ENCODE assay signal across 9 mouse cellular contexts in genomic region chr6:142785343-142785742, GRCm38 (mm10). TPM values are rescaled to one million over a fixed set of nuclear protein-coding genes. Genes with fewer than 3 reads are reported as not detected.
DNase-seq lines count a peak whose midpoint lies in the region; ATAC-seq and TF ChIP-seq lines count a peak whose summit lies in the region.
"Had no signal": no experiment of that assay in that cellular context is flagged by ENCODE, and none has a peak within 500 bp of the region (broad histone marks: within the 10 kb centered on the region; RNA-seq: fewer than 3 reads in every experiment).

No protein-coding gene starts in this region.

- DNase-seq in heart, adult 18-20 months, result peak; percentile 39 to 76
- DNase-seq in heart, adult 11 months, result no peak
- peak; percentile 69 for DNase-seq in A20 (ENCODE audit: low read depth, low spot score)
- DNase-seq in kidney, postnatal 0 days (ENCODE audit: low spot score), result peak; percentile 63
- peak; percentile 46 for DNase-seq in midbrain, postnatal 0 days (ENCODE audit: low spot score)
- DNase-seq in thymus, postnatal 4 days, result peak; percentile 80

- H3K27ac ChIP-seq in kidney, postnatal 0 days, result no peak overlapping the region
- no peak overlapping the region for H3K27ac ChIP-seq in midbrain, postnatal 0 days (ENCODE audit: low read depth, low read length)
- H3K27ac ChIP-seq: limb, embryonic 15.5 days had no signal

- no peak overlapping the region for H3K4me2 ChIP-seq in kidney, postnatal 0 days (ENCODE audit: low read length)
- no peak overlapping the region for H3K4me2 ChIP-seq in midbrain, postnatal 0 days (ENCODE audit: low read depth, low read length, poor library complexity, severe bottlenecking)
- H3K4me2 ChIP-seq: limb, embryonic 15.5 days had no signal

- no peak overlapping the region for H3K9ac ChIP-seq in kidney, postnatal 0 days (ENCODE audit: low read depth, low read length)
- H3K9ac ChIP-seq in midbrain, postnatal 0 days (replicated peaks; ENCODE audit: low read length, poor library complexity, severe bottlenecking), result no peak overlapping the region
- H3K9ac ChIP-seq: limb, embryonic 15.5 days had no signal

- peak; percentile 92 for ATAC-seq in activated CD4-positive, CD25-positive, alpha-beta regulatory T cell, adult 4 months
- peak; percentile 97 for ATAC-seq in common myeloid progenitor, adult 5-6 weeks (replicated peaks; ENCODE audit: low read depth, poor library complexity, severe bottlenecking)
- ATAC-seq in kidney, postnatal 0 days (replicated peaks; ENCODE audit: low FRiP score, low read depth), result no peak
- no peak for ATAC-seq in midbrain, postnatal 0 days (ENCODE audit: low FRiP score)

- no peak overlapping the region for H3K4me3 ChIP-seq in kidney, postnatal 0 days (replicated peaks; ENCODE audit: low read depth, low read length)
- H3K4me3 ChIP-seq in midbrain, postnatal 0 days (ENCODE audit: low read depth, low read length), result no peak overlapping the region
- H3K4me3 ChIP-seq: limb, embryonic 15.5 days had no signal

- no peaks in the 10 kb centered on the region for H3K36me3 ChIP-seq in kidney, postnatal 0 days (ENCODE audit: insufficient read depth, low read length)
- H3K36me3 ChIP-seq in midbrain, postnatal 0 days (ENCODE audit: insufficient read depth, low read length), result no peaks in the 10 kb centered on the region
- H3K36me3 ChIP-seq: limb, embryonic 15.5 days had no signal

- no peaks in the 10 kb centered on the region for H3K27me3 ChIP-seq in kidney, postnatal 0 days (ENCODE audit: insufficient read depth, low read length)
- H3K27me3 ChIP-seq in midbrain, postnatal 0 days (ENCODE audit: insufficient read depth, low read length), result no peaks in the 10 kb centered on the region
- H3K27me3 ChIP-seq: limb, embryonic 15.5 days had no signal

- TF ChIP-seq CTCF in kidney, postnatal 0 days (IDR thresholded peaks at IDR 0.05; ENCODE audit: low read depth), result peak; percentile 77
- peak; percentile 72 for TF ChIP-seq CTCF in midbrain, postnatal 0 days (IDR thresholded peaks at IDR 0.05)

- WGBS in kidney, postnatal 0 days, result 39% methylated on average over 4 of the region's 4 CpGs
- WGBS in midbrain, postnatal 0 days, result 28% methylated on average over 4 of the region's 4 CpGs

- no peaks in the 10 kb centered on the region for H3K4me1 ChIP-seq in kidney, postnatal 0 days (replicated peaks; ENCODE audit: insufficient read depth, low read length)
- no peaks in the 10 kb centered on the region for H3K4me1 ChIP-seq in midbrain, postnatal 0 days (ENCODE audit: insufficient read depth, low read length)
- H3K4me1 ChIP-seq: limb, embryonic 15.5 days had no signal

- H3K9me3 ChIP-seq in kidney, postnatal 0 days (replicated peaks; ENCODE audit: low read length), result no peaks in the 10 kb centered on the region
- no peaks in the 10 kb centered on the region for H3K9me3 ChIP-seq in midbrain, postnatal 0 days (ENCODE audit: low read length)
- H3K9me3 ChIP-seq: limb, embryonic 15.5 days had no signal

RNA-seq across cellular contexts. Expression of gene Sult6b2, which starts 19.0 kb away (rescaled TPM):
- not detected for total RNA-seq in heart, adult 18-20 months (2021)
- not detected for polyA plus RNA-seq in activated CD4-positive, CD25-positive, alpha-beta regulatory T cell, adult 4 months (2017; shearing (Covaris generic))
- not detected in 2 replicates for total RNA-seq in common myeloid progenitor, adult 5-6 weeks (2017)
- not detected in 2 replicates for polyA plus RNA-seq in kidney, postnatal 0 days (2015; fragmentation: Nextera tagmentation; extraction: Ambion mirVana)
- total RNA-seq in midbrain, postnatal 0 days (2014; rRNA removed), result not detected in 2 replicates
- polyA plus RNA-seq in midbrain, postnatal 0 days (2015; fragmentation: Nextera tagmentation; extraction: Ambion mirVana), result 0.12 and 0.33 TPM in 2 replicates

RNA-seq across cellular contexts. Expression of gene Cmas, which starts 28.9 kb away (rescaled TPM):
- total RNA-seq in heart, adult 18-20 months (2021), result 10 to 100 TPM; 30.6 to 35.1 TPM
- 10 to 100 TPM; 12.4 to 14.3 TPM for polyA plus RNA-seq in activated CD4-positive, CD25-positive, alpha-beta regulatory T cell, adult 4 months (2017; shearing (Covaris generic))
- 82.6 and 83.3 TPM in 2 replicates for total RNA-seq in common myeloid progenitor, adult 5-6 weeks (2017)
- 60.0 and 63.2 TPM in 2 replicates for polyA plus RNA-seq in kidney, postnatal 0 days (2015; fragmentation: Nextera tagmentation; extraction: Ambion mirVana)
- 105 and 111 TPM in 2 replicates for total RNA-seq in midbrain, postnatal 0 days (2014; rRNA removed)
- 208 and 220 TPM in 2 replicates for polyA plus RNA-seq in midbrain, postnatal 0 days (2015; fragmentation: Nextera tagmentation; extraction: Ambion mirVana)

Comparison
In these comparisons a context has a peak if more than half of its experiments do, and no peak if none do; other contexts are left out.
1. ATAC-seq: peak in activated CD4-positive, CD25-positive, alpha-beta regulatory T cell, adult 4 months (single experiment) and common myeloid progenitor, adult 5-6 weeks (single experiment); none in kidney, postnatal 0 days (single experiment) and midbrain, postnatal 0 days (single experiment).